Mouse (Mus musculus) spleen, postnatal 14 days (tissue): Measurements from ENCODE around the gene Dync1li1.

Source experiments
- DNase-seq, 2 experiments: peaks; one replicate each; pipeline ENCODE4 v3.0.0; 2021 to 2022; ENCODE audit warnings: low spot score in 2 of 2

The Dync1li1 gene

GRCm38 (mm10) chr9:114767507-114767906 is 78.9 kb downstream of the Dync1li1 start:
- no peak for DNase-seq

GRCm38 (mm10) chr9:114768066-114768465 is 79.5 kb downstream of the Dync1li1 start:
- no peak for DNase-seq

GRCm38 (mm10) chr9:114770224-114770623 is 81.6 kb downstream of the Dync1li1 start:
- no peak for DNase-seq

- no peak for DNase-seq
These were observed 83.0 kb downstream of the Dync1li1 start for GRCm38 (mm10) chr9:114771565-114771964.
